Mouse (Mus musculus) midbrain, postnatal 0 days (tissue): ENCODE data around the gene Bmpr2. TPM values are rescaled to one million over a fixed set of nuclear protein-coding genes. Genes with fewer than 3 reads are reported as not detected.

ENCODE experiments used
- ATAC-seq: fragments of 200-750 bp; cut with Nextera tagmentation; 2 replicates; pipeline ENCODE4 v1.8.0; 2017; ENCODE audit warnings: moderate number of reproducible peaks, mild to moderate bottlenecking, moderate TSS enrichment, moderate library complexity; ENCODE audit not compliant: low FRiP score
- DNase-seq: peaks from one replicate; pipeline ENCODE4 v3.0.0-alpha.2; 2015; ENCODE audit warnings: low spot score
- H3K27ac ChIP-seq: fragments of 300-500 bp; sonication (generic); 2 replicates; pipeline ENCODE4 v1.5.1; 2014; ENCODE audit warnings: low read depth, mild to moderate bottlenecking, low read length, mixed read lengths
- H3K27me3 ChIP-seq: fragments of 300-500 bp; sonication (generic); 2 replicates; pipeline ENCODE4 v1.6.1; 2014; ENCODE audit warnings: low read length, control low read depth, mixed read lengths; ENCODE audit not compliant: insufficient read depth
- H3K36me3 ChIP-seq: fragments of 300-500 bp; sonication (generic); 2 replicates; pipeline ENCODE4 v1.6.1; 2014; ENCODE audit warnings: low read length, control low read depth, mixed read lengths; ENCODE audit not compliant: insufficient read depth
- H3K4me1 ChIP-seq: fragments of 300-500 bp; sonication (generic); 2 replicates; pipeline ENCODE4 v1.6.1; 2014; ENCODE audit warnings: mild to moderate bottlenecking, control low read depth, antibody characterized with exemption, low read length, mixed read lengths; ENCODE audit not compliant: insufficient read depth
- H3K4me2 ChIP-seq: fragments of 300-500 bp; sonication (generic); 2 replicates; pipeline ENCODE4 v1.6.1; 2014; ENCODE audit warnings: low read depth, mild to moderate bottlenecking, low read length, mixed read lengths; ENCODE audit not compliant: poor library complexity, severe bottlenecking
- H3K4me3 ChIP-seq: fragments of 300-500 bp; sonication (generic); 2 replicates; pipeline ENCODE4 v1.5.1; 2014; ENCODE audit warnings: low read depth, mild to moderate bottlenecking, low read length, moderate library complexity
- H3K9ac ChIP-seq: fragments of 300-500 bp; sonication (generic); replicated peaks from 2 replicates; pipeline ENCODE4 v1.6.1; 2014; ENCODE audit warnings: mild to moderate bottlenecking, low read length, moderate library complexity, mixed read lengths; ENCODE audit not compliant: poor library complexity, severe bottlenecking
- H3K9me3 ChIP-seq: fragments of 300-500 bp; sonication (generic); 2 replicates; pipeline ENCODE4 v1.6.1; 2016; ENCODE audit warnings: low read length, control low read depth
- CTCF ChIP-seq: IDR thresholded peaks from 2 replicates; pipeline ENCODE4 v1.5.1; 2016; ENCODE audit warnings: antibody characterized with exemption, mild to moderate bottlenecking
- WGBS: fragments of 180-500 bp; shearing (Covaris S2); extraction: QIAGEN DNeasy Blood & Tissue Kit; methylation state at CpG from one replicate; pipeline ENCODE4 v1.1.7; 2014; 5-methylcytosine and 5-hydroxymethylcytosine counted together
- polyA plus RNA-seq: library from polyadenylated mRNA; unstranded; fragments of >200 nt; fragmentation: Nextera tagmentation; extraction: Ambion mirVana; gene quantifications from 2 replicates; pipeline ENCODE4 v1.2.1, GENCODE M21; 2015
- total RNA-seq: library from RNA; depleted of rRNA; stranded (reverse); fragments of >200 nt; gene quantifications from 2 replicates; pipeline ENCODE4 v1.2.3, GENCODE M21; 2014

Gene Bmpr2
- total and polyA plus RNA-seq, 2 experiments from 2014 or later: 8.8 to 65.2 TPM

GRCm38 (mm10) chr1:59912413-59913157 lies 149.4 kb downstream of the Bmpr2 start, which contains the start of gene Fam117b:
TSS of gene Fam117b (plus strand) at chr1:59913006.
- H3K4me3 ChIP-seq: peak within 1 kb of the TSS; percentile 98
- H3K36me3 ChIP-seq: no peaks in the 10 kb centered on the region
- no peaks in the 10 kb centered on the region for H3K9me3 ChIP-seq
- peak; percentile 97 for ATAC-seq
- peak within 1 kb of the TSS; percentile 100 for H3K9ac ChIP-seq
- WGBS: under 1% methylated on average over 72 of the region's 72 CpGs
- peaks cover 12% of the 10 kb centered on the region; the same call in 1 of the 2 replicates for H3K4me1 ChIP-seq
- DNase-seq: peak; percentile 99
- TF ChIP-seq CTCF: peak; percentile 27; the same call in 1 of the 2 replicates
- no peaks in the 10 kb centered on the region for H3K27me3 ChIP-seq
- peak within 1 kb of the TSS; percentile 100 for H3K27ac ChIP-seq
- H3K4me2 ChIP-seq: peak within 1 kb of the TSS; percentile 67

GRCm38 (mm10) chr1:59913195-59913868 lies 150.1 kb downstream of the Bmpr2 start:
- H3K9ac ChIP-seq: peak overlapping the region; percentile 100
- no peaks in the 10 kb centered on the region for H3K27me3 ChIP-seq
- peak overlapping the region; percentile 98 for H3K4me3 ChIP-seq
- peak; percentile 63 for DNase-seq
- TF ChIP-seq CTCF: no peak; the same call in 1 of the 2 replicates
- H3K4me2 ChIP-seq: peak overlapping the region; percentile 67
- no peaks in the 10 kb centered on the region for H3K36me3 ChIP-seq
- no peaks in the 10 kb centered on the region for H3K9me3 ChIP-seq
- H3K4me1 ChIP-seq: peaks cover 12% of the 10 kb centered on the region; the same call in 1 of the 2 replicates
- ATAC-seq: peak; percentile 86
- under 1% methylated on average over 72 of the region's 98 CpGs for WGBS
- peak overlapping the region; percentile 100 for H3K27ac ChIP-seq

GRCm38 (mm10) chr1:59913869-59914225 lies 150.6 kb downstream of the Bmpr2 start:
- TF ChIP-seq CTCF: no peak
- Histone ChIP-seq H3K27me3 (no peaks in the 10 kb centered on the region), H3K4me1 (peaks cover 12% of the 10 kb centered on the region; the same call in 1 of the 2 replicates), H3K4me2 (peak overlapping the region; percentile 67), H3K36me3 (no peaks in the 10 kb centered on the region), H3K9me3 (no peaks in the 10 kb centered on the region), H3K4me3 (peak overlapping the region; percentile 98), H3K9ac (peak overlapping the region; percentile 100), H3K27ac (peak overlapping the region; percentile 100)
- WGBS: 3% methylated on average over 12 of the region's 12 CpGs
- ATAC-seq (no peak), DNase-seq (peak; percentile 53)

- Histone ChIP-seq H3K9ac (peak overlapping the region; percentile 100; the same call in 1 of the 2 replicates), H3K9me3 (no peaks in the 10 kb centered on the region), H3K4me2 (peak overlapping the region; percentile 67), H3K4me3 (peak overlapping the region; percentile 98; the same call in 1 of the 2 replicates), H3K36me3 (no peaks in the 10 kb centered on the region), H3K27ac (no peak overlapping the region), H3K27me3 (no peaks in the 10 kb centered on the region), H3K4me1 (peaks cover 12% of the 10 kb centered on the region; the same call in 1 of the 2 replicates)
- ATAC-seq (no peak), DNase-seq (no peak)
- WGBS: 60% methylated on average over 3 of the region's 3 CpGs
- TF ChIP-seq CTCF: no peak
These were observed 151.6 kb downstream of the Bmpr2 start for GRCm38 (mm10) chr1:59914799-59915198.

- Histone ChIP-seq H3K4me2 (peak overlapping the region; percentile 67), H3K9ac (no peak overlapping the region), H3K4me3 (no peak overlapping the region), H3K9me3 (no peaks in the 10 kb centered on the region), H3K36me3 (no peaks in the 10 kb centered on the region), H3K4me1 (peaks cover 12% of the 10 kb centered on the region; the same call in 1 of the 2 replicates), H3K27ac (no peak overlapping the region), H3K27me3 (no peaks in the 10 kb centered on the region)
- ATAC-seq (no peak), DNase-seq (peak; percentile 12)
- no peak for TF ChIP-seq CTCF
- WGBS: 64% methylated on average over 10 of the region's 10 CpGs
These were observed 152.8 kb downstream of the Bmpr2 start for GRCm38 (mm10) chr1:59915843-59916610.
